Mouse (Mus musculus) ovary, postnatal 14 days (tissue): ENCODE data around the gene Mtch2.
A peak's percentile ranks its signal among the peaks of the same experiment; 100 is the strongest.
"Not testable (repeated sequence)": the region's sequence is repeated elsewhere in the genome, so short reads cannot be mapped to it uniquely, and the experiment has no call there.

Source experiments
- DNase-seq: peaks from one replicate; pipeline ENCODE4 v3.0.0; 2022; ENCODE audit warnings: low spot score

Gene Mtch2

DNA sequence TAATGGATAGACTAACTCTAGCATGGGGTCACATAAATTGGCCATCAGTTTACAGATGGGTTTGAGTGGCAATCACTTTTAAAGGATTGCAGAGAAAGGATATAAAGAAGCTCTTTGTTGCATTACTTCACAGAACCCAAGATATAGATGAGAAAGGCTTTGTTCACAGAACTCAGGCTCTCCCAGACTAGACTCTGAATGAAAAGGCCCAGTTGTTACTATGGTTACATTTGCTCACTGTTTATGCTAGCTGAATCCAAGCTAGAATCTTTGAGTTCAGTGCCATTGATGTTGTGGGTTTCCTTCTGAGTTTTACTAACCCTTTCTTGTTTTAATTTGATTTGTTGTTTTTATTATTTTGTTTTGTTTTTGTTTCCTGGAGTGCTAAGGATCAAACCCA lies 17.2 kb downstream of the Mtch2 start:
- DNase-seq = no peak

DNA sequence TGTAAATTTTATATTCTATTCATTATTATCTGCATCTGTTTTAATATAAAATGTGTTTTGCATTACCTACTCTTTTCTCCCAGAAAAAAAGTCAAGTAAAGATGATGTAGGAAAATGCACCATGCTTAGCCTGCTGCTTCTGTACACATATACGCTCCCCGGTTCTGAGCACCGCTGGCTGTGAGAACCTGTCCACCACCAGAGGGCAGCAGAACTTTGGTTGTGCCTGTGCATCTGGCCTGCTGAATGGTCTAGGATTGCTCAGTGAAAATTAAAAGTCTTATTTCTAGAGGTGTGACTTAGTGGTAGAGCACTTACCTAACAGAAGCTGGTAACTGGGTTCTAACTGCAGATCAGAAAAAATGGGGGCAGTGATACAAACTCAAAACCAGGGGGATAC lies 19.6 kb downstream of the Mtch2 start:
- DNase-seq = peak; percentile 85

DNA sequence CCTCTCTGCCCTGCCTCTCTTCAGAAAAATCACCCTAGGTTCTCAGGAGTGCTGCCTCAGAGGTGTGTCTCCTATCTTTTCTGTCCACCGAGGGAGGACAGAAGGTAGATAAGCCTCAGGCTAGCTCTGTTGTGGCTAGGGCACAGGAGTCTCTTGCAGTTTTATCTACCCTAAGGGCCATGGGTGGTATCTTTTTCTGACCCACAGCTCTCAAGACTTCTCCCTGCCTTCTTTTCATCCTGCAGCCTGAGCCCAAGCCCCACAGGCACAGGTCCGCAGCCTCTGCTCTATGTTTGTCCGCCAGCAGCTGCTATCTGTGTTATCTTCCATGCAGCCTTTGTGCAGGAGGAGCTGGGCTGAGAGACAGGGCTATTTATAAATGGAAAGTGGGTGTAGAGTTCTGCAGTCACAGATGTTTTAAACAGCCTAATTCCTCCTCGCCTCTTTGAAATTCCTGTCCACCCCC lies 23.2 kb downstream of the Mtch2 start:
- no peak for DNase-seq

DNA sequence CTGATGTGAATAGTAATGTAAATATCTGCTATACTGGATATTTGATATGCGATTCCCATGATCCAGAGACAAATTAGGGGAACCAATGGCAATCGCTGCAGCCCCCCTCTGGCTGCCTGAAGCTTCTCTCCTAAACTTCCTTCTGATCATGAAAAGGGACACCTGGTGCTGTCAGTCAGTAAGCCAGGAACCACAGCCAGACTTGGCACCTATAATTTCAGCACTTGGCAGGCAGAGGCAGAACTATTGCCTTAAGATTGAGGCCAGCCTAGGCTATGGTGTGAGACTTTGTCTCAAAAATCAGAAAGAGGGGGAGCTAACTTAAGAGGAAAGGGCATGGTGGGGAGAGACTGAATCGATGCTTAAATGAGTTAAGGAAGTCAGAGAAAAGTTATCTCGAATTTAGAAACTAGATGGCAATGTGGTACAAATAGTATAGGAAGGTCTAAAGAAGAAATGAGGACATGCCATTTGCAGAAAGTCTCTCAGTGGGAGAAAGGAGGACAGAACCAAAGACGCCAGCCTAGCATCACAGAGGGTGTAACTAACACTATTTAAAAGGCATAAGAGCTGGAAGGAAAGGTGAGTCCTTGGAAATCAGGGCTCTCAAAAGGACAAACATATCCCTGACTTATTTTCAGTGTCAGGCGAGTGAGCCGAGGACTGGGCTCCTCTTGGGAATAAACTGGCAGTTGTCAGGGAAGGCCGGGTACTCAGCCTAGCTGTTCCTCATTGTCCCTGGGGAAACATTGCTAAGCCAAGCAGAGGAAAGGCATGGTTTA lies 24.4 kb downstream of the Mtch2 start:
- no peak for DNase-seq

DNA sequence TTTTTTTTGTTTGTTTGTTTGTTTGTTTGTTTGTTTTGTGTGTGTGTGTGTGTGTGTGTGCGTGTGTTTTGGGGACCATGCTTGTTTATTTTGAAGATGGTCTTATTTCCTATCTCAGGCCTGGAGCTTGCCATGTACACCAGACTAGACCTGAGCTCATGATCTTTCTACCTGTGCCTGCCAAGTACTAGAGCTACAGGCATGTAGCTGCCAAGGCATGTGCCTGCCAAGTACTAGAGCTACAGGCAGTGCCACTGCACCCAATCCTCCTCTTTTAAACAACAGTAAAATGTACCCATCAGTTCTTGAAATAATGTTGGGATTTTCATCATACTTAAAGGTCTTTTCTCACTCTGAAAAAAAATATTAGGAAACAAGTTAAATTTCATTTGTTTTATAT lies 27.1 kb downstream of the Mtch2 start:
- no peak for DNase-seq

DNA sequence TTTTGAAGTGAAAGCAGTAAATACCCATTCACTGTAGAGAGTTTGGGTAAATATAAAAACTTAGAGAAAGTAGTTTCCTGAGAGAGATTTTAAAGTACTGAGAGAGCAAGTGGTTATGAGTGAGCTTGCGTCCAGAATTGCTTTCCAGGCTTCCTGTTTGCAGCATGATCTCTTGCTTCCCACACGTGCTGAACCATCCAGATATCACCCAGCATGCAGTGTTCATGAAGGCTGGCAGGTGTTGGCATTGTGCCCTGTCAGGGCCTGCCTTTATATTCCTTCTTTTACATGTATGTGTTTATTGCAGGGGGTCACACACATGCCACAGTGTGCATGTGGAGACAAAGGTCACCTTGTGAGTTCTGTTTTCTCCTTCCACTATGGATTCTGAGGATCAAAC lies 28.3 kb downstream of the Mtch2 start:
- DNase-seq = no peak

DNA sequence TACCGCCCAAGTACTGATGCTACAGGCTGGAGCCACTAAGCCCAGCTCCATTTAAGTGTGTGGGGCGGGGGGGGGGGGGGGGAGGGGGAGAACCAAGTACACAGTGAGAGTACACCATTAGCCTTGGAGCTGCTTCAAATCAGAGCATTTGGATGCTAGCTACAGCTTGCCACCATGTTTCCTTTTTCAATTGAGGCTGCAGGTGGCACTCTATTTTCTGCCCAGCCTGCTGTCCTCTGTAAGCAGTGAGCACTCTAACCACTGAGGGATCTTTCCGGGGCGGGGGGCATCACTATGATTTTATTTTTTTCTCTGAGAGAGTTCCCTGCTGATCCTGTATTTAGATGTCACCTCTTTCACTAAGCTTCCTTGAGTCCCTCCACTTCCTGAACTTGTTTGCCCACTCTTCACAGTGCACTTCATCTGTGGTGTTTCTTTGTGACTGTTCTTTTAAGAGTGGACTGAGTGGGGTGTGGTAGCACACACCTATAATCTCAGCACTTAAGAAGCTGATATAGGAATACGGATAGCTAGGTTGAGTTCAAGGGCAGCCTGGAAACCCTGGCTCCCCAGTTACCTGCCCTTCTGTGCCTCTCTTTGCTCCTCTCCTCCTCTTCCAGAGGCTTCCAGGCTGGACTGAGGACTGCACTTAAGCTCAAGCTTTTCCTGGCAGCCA lies 30.8 kb downstream of the Mtch2 start:
- DNase-seq = no peak

DNA sequence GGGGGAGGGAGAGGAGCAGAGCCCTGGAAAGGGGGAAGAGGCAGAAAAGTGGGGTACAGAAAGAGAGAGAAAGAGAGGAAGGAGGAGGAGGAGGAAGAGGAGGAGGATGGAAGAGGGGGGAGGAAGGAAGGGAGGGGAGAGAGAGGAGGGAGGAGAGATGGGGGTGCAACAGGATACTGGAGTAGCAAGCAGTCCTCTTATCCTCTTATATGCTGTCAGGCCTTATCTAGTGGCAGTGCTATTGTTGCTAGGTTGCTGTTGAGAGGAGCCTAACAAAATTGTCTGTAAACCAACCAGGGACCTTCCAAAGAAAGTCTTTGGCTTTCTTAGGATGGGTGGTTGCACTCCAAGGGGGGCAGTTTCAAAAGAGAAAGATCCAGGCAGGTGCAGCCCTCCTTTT lies 32.5 kb downstream of the Mtch2 start:
- DNase-seq = no peak

DNA sequence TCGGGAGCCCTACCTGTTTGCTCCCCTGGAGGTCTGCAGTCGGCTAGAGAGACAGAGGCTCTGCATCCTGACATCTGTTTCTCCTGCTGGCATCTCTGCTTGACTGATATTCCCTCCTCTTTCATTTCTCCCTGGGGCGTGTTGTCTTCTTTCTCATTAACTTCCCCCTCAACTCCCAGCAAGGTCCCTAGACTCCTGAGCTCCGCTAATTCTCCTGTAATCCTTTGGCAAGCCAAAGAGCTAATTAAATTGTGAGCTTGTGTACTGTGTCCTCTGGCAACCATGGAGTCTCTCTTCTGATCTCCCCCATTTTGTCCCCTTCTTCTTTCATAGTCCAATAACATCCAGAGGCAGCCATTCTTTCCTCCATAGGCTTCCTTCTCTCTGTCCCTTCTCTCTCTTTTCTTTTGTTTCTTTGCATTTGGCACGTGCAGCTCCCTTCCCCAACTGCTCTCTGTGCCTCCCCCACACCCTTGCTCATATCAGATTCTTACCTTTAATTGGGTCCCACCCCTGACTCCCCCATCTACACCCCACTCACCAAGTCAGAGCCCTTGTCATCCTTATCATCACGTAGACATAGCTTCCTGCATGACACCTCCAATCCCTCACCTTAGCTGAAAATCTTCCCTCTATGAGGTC lies 33.3 kb downstream of the Mtch2 start:
- no peak for DNase-seq

DNA sequence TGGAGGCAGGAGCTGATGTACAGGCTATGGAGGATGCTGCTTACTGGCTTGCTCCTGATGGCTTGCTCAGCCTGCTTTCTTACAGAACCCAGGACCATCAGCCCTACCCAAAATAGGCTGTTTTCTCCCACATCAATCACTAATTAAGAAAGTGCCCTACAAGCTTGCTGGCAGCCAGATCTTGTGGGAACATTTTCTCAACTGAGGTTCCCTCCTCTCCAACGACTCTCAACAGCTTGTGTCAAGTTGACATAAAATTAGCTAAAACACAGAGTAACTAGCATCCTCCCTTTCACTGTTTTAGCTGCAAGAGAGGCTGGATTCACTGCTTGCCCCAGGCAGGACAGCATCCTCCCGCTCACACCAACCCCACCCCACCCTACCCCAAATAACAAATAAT lies 34.9 kb downstream of the Mtch2 start:
- DNase-seq = no peak

DNA sequence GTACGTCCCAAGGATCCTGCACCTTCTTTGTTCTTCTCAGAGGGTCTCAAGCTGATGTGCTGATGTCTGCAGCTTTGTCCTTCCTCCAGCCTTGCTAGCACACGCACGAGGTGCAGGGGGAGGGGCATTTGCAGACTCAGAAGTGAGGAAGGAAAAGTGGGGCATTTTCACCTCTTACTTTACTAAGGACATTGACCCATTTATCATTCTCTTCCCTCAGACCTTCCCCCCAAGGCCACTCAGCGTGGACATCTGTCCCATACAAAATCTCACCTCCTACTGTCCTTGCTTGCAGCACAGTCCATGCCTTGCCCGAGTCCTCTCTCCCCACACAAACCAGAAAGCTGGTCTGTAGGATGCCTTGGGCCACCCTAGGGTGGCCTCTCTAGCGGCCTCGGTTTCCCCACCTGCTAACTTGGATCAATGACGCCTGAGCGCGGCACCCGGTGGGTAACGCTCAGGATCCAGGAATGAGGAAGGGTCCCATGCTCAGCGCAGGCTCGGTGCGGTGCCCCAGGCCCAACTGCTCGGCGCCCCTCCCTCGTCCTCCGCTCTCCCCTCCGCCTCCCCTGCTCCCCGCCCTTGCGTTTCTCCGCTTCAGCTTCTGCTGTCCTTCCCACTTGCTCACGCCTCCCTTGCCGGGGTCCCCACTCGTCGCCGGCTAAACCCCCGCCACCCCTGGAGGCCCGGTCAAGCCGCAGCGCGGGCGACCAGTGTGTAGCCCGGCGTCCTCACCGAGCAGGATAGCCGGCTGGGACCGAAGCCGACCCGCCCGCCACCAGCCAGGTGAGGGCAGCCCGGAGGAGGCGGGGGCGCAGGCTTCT lies 38.5 kb downstream of the Mtch2 start, which contains the start of gene C1qtnf4:
Gene C1qtnf4 (plus strand): TSS at position 643 of the 824 bp plus-strand sequence.
- DNase-seq = no peak

DNA sequence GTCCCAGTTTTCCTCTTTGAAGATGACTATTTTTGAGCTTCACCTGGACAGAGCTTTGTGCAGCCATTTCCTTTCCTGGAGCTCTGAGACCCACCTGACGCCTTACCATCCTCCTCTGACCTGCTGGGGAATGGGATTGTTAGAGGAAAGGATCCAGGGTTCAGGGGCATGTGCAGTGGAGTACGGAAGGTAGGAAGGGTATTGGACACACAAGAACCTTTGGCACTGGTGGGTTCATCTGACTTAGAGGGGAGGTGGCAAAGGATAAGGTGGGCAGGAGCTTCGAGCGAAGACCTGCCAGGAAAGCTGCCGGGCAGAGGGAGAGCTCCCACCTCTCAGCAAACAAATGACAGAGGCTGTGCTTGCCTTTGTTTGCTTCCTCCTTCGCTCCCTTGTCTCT lies 39.5 kb downstream of the Mtch2 start:
- DNase-seq = no peak

DNA sequence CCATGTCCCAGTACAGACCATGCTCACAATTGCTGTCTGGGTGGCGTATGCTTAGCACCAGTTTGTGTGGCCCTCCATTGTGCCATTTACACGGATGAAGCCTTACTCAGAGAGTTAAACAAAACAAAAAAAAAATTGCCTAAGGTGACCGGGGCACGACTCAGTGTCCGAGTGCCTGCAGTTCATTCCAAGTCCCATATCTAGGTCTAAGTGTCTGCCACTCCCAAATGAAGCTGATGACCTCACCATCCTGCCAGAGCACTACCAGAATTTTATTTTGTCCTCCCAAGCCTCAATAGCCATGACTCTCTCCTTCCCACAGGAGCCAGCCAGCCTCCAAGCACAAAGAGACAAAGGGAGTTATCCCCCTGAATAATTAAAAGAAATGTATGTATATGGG lies 40.7 kb downstream of the Mtch2 start:
- DNase-seq = no peak

DNA sequence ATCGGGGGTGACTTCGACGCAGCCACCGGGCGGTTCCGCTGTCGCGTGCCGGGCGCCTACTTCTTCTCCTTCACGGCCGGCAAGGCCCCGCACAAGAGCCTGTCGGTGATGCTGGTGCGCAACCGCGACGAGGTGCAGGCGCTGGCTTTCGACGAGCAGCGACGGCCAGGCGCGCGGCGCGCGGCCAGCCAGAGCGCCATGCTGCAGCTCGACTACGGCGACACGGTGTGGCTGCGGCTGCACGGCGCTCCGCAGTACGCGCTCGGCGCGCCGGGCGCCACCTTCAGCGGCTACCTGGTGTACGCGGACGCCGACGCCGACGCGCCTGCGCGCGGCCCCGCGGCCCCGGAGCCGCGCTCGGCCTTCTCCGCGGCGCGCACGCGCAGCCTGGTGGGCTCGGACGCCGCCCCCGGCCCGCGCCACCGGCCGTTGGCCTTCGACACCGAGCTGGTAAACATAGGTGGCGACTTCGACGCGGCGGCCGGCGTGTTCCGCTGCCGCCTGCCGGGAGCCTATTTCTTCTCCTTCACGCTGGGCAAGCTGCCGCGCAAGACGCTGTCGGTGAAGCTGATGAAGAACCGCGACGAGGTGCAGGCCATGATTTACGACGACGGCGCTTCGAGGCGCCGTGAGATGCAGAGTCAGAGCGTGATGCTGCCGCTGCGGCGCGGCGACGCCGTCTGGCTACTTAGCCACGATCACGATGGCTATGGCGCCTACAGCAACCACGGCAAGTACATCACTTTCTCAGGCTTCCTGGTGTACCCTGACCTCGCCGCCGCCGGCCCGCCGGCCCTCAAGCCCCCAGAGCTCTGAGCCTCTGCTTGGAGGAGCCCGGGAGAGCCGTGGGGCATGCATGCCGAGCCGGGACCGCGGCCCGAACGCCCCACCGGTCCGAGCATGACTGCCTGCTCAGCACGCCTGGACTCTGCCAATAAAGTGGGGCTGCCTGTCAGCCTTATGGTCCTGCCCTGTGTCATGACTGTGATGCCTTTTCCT lies 42.9 kb downstream of the Mtch2 start:
- DNase-seq = peak; percentile 37

DNA sequence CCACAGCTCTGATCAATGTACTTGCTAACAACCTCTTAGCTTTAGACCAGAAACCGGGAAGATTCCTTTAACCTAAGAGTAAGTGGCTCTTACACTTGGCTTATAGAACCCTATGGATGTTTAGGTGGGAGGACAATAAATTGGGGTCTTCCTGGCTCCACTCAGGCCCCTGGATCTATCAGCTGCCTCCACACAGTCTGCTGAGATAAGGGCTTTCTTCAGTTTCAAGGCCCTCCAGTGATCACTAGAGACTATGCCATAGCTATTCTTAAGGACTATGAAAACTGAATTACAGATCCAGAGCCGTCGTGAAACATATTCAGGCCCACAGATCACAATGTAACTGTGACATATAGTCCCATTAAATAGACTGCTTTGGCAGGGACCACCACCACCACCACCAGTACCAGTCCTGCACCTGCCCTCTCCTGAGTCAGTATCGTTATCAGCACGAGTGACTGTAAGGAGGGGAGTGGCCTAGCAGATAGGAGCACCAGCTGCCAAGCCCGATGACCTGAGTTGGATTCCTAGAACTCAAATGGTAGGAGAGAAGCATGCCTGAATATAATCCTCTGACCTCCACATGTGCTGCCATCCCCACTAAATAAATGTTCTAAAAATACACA lies 46.8 kb downstream of the Mtch2 start:
- no peak for DNase-seq

DNA sequence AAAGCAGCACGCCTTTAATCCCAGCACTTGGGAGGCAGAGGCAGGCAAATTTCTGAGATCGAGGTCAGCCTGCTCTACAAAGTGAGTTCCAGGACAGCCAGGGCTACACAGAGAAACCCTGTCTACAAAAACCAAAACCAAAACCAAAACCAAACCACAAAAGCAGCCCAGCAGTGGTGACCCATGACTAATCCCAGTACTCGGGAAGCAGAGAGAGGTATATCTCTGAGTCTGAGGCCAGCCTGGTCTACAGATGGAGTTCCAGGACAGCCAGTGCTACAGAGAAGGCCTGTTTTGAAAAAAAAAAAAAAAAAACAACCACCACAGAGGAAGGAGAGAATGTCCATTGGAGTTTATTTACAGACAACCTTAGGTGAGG lies 47.3 kb downstream of the Mtch2 start:
- not testable (repeated sequence) for DNase-seq

DNA sequence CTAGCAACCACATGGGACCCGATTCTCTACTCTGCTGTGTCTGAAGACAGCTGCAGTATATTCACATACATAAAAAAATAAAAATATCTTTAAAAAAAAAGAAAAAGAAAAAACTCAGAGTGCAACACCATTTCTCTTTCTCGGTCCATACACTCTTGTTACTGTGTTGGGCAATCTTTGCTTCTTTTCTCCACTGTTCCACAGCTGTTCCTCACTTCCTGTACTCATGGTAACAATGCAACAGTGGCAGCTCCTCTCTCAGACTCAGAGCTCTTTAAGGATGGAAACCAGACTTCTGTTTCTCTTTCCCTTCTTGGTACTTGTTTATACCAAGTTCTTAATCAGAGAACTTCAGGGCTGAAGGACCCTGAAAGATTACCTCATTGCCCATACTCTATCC lies 56.4 kb downstream of the Mtch2 start:
- no peak for DNase-seq

DNA sequence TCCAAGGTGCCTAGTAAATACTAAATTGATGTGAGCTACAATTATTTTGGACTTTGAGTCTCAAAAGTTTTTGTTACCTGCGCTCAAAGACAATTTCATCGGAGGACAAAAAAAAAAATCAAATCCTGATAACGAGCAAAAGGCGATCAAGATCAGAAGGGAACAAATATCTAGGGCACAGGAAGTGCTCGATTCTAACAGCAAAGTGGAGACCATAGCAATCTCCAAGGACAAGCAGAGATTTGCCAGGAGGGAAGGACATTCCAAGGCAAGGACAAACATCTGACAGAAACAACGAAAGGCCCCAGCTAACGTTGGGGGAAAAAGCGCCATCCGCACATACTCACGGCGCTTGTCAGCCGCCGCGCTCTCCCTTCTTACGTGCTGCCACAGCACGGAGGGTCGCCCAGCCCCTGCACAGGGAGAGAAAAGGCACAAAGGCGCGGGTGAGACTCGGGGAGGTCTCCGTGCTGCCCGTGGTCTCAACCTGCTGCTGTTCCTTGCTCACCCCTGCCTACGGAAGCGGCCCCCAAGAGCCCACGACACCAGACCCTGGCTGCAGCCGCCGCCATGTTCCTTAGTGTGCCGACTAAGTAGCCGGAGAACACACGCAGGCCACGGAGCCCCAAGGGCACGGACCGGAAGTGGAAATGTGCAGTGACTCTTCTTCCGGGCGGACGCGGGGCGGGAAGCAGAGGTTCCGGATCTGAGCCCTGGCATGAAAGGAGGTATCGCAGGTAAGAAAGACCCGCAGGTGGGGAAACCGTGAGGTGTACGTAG lies 57.3 kb downstream of the Mtch2 start, which contains the start of the genes Kbtbd4 and Ndufs3:
Gene Kbtbd4 (plus strand): TSS at position 665 of the 780 bp plus-strand sequence.
Gene Ndufs3 (minus strand): TSS at position 752 of the 780 bp plus-strand sequence.
- DNase-seq = peak; percentile 82

DNA sequence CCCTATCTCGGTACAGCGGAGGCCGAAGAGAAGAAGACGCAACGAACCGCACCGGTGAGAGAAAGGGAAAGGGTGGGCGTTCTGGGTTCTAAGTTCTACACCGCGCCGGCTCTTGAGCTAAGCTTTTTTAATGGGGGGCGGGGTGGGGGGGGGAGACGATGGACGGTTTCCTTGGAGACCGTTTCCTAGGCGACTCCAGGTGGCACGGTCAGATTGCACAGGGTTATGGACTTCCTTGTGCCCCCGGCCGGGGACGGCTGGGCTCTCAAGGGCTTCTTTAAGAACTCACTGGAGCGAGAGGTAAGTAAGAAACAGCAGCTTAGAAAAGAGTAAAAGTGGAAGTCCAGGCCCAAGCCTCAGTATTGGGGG lies 57.9 kb downstream of the Mtch2 start:
- no peak for DNase-seq

DNA sequence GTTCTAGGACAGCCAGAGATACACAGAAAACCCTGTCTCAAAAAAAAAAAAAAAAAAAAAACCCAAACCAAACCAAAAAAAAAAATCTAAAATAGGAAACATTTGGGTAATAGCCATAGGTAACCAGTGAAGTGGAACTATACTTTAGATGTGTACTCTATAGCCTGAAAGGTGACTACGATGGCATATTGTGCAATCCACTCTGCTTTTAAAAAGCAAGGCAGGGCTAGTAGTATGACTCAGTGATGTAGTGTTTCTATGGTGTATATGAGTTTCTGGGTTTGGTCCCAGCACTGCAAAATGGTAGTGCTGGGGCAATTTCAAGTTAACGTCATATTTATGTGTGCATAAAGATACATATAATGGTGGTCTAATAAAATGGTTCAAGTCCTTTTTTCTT lies 59.8 kb downstream of the Mtch2 start:
- no peak for DNase-seq
